Mouse (Mus musculus): Measurements from ENCODE around the gene Nos1.

The Nos1 gene

GRCm38 (mm10) chr5:117899361-117899760 is 118.5 kb downstream of the Nos1 start:
- no peak for DNase-seq

DNA sequence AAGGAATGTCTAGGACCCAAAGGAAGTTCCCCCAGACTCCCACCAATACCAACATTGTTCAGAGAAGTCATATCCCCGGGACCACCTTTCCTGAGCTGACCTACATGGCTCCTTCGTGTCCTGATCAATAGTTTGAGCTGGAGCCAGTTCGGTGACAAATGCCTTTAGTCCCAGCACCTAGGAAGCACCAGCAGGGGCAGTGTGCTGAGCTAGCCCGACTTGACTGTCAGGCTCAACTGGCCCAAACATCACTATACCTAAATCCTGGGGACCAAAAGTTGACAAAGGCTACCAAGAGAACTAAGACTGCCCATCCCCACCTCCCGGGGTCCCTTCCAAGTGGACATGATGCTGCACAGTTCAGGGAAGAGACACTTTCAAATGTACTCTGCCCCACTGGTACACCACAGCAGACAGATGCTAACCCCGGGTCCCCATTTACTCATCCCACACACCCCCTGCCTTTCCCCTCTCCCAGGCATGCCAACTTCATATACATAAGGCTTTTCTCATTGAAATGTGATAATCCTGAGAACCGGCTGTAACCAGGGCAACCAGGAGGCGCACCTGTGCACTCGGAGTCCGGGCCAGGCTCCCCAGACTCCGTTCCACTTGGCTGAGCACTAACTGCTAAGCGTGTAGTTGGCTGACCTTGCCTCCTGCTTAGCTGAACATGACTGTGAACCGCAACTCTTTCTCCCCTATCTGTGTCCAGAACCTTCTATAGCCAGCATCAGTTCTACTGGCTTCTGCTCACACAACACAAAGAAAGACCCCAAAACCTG is 120.3 kb downstream of the Nos1 start:
- peak; percentile 77 to 89 for DNase-seq

DNA sequence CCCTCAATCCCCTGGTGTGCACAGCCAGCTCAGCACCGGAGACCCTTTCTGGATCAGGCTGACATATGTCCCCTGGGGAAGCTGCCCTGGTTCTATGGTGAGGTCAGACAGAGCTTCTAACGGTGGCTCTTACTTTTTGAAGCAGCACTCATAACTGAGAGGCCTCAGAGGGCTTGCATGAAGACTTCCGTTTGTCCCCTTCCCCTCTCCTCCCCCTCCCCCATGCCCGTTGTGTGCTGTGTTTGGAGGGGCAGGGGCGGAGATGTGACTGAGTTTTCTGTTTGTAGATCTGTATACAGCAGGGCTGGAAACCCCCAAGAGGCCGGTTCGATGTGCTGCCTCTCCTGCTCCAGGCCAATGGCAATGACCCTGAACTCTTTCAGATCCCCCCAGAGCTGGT is 122.7 kb downstream of the Nos1 start:
- no peak for DNase-seq

DNA sequence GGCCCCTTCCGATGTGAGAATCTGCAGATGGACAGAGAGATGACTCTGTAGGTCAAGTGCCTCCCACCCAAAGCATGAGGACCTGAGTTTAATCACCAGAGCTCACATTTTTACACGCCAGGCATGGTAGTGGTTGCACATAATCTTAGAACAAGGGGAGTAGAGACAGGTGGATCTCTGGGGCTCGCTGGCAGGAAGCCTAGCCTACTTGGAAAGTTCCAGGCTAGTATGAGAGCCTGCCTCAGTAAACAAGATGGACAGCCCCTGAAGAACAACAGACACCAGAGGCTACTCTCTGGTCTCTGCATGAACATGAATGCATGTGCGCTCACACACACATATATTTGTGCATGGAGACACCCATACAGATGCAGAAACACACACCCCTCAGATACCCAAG is 124.9 kb downstream of the Nos1 start:
- peak in 1 of 2 experiments; percentile 27 for DNase-seq

GRCm38 (mm10) chr5:117909524-117909923 is 128.7 kb downstream of the Nos1 start:
- DNase-seq: no peak

DNA sequence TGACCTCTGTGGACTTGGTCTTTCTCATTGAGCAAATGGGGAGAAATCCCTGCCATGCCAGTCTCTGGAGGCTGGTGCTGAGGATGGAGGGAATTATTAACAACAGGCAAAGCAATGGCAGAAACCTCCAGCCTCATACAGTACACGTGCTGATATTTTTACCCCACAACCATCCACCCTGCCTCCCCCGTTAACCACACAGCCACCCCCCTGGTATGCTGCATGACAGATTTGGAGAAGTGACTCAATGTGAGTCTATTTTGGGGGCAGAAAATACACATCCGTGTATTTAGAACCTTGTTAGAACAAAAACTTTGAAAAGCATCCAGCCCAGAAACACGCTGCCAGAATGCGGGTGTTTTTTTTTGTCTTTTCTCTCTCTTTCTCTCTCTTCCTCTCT is 135.5 kb downstream of the Nos1 start:
- no peak for DNase-seq

- no peak for DNase-seq
These were observed 136.1 kb downstream of the Nos1 start for GRCm38 (mm10) chr5:117916906-117917305.

GRCm38 (mm10) chr5:117921786-117922528 is 141.1 kb downstream of the Nos1 start:
- DNase-seq: no peak

GRCm38 (mm10) chr5:117923688-117924087 is 142.9 kb downstream of the Nos1 start:
- no peak for DNase-seq

GRCm38 (mm10) chr5:117928553-117928952 is 147.7 kb downstream of the Nos1 start:
- no peak for DNase-seq

DNA sequence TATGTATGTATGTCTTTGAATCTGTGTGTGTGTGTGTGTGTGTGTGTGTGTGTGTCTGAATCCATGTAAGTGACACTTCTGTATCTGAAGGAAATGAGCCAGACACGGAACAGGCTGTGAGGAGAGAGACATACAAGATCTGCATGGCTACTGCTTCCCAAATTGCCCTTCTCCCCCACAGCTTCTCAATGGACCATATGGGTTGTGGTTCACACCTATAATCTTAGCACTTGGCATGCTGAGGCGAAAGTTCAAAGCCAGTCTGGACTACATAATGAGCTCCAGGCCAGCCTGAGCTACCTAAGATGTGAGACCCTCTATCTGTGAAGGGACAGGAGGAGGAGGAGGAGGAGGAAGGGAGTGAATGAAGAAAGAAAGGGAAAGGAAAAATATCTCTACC is 151.4 kb downstream of the Nos1 start:
- no peak for DNase-seq

GRCm38 (mm10) chr5:117932862-117933261 is 152.0 kb downstream of the Nos1 start:
- DNase-seq: peak; percentile 90 to 94

DNA sequence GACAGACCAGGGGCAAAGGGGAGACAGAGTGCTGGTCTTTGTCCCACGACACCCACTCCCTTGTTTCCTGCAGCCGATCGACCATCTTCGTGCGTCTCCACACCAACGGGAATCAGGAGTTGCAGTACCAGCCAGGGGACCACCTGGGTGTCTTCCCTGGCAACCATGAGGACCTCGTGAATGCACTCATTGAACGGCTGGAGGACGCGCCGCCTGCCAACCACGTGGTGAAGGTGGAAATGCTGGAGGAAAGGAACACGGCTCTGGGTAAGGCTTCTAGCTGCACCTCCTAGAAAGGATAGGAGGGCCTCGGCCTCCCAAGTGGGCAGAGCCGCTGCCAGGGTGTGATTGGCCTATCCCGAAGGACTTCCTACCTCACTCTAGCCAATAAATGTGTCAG is 155.5 kb downstream of the Nos1 start:
- DNase-seq: peak; percentile 21 to 26

DNA sequence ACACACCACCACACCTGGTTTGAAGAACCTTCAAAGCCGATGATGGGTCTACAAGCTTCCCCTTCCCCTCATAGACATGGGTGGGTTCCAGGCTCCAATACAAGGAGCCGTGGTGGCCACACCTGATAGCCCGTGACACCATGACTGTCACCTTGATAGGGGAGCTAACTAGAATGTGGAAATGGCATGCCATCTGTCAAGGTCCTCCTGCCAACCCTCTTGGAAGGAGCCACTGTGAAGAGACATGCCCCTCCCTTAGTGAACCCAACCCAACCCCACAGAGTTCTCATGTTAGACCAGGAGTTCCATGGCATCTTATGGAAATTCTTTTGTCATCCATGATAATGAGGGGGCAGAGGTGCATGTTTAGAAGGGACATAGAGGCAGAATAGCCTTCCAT is 156.4 kb downstream of the Nos1 start:
- DNase-seq: peak; percentile 72 to 89

GRCm38 (mm10) chr5:117938182-117938581 is 157.3 kb downstream of the Nos1 start:
- DNase-seq: peak in 1 of 2 experiments; percentile 35

- no peak for DNase-seq
These were observed 158.6 kb downstream of the Nos1 start for GRCm38 (mm10) chr5:117939402-117939801.

DNA sequence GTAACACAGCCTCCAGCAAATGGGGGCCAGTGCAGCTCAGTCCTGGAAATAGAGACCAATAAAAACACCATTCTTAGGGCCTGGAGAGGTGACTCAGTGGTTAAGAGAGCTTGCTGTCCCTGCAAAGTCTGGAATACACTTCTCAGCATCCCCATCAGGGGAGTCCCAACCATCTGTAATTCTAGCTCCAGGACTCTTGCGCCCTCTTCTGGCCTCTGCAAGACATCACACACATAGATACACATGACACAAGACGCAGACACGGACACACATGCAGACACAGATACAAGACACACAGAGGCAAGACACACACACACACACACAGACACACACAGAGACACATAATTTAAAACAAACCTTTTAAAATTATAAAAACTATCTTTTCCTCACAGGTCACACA is 160.7 kb downstream of the Nos1 start:
- no peak for DNase-seq

GRCm38 (mm10) chr5:117946605-117947004 is 165.8 kb downstream of the Nos1 start:
- DNase-seq: peak; percentile 67 to 81

DNA sequence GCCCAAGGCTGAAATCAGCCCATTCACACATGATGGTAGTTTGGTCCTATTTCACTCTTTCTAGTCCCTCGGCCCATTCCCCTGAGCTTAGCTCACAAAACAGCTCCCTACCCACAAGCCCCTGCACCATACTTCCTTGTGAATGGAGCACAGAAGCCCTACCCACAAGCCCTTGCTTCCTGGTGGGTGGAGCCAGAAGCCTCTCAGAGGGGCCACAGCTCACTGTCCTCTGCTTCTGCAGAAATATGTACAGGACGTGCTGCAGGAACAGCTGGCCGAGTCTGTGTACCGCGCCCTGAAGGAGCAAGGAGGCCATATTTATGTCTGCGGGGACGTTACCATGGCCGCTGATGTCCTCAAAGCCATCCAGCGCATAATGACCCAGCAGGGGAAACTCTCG is 168.6 kb downstream of the Nos1 start:
- DNase-seq: no peak

- no peak for DNase-seq
These were observed 173.1 kb downstream of the Nos1 start for GRCm38 (mm10) chr5:117953893-117954292.

DNA sequence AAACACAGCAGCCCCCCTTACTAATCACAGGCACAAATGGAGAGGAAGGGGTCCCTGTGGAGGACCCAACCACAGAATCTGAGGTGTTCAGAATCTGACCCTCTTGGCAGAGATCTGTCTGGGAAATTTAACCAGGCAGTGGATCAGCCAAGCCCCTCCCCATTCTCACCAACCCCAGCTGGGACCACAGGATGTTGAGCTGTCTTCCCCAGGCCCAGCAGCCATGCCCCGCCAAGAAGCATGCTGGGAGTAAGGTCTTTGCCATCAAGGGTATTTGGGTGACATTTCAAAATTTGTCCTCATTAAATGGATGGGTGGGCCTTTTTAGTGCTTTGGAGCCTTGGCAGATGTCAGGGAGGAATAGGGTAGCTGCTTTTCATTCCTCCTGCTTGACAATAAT is 173.6 kb downstream of the Nos1 start:
- no peak for DNase-seq

DNA sequence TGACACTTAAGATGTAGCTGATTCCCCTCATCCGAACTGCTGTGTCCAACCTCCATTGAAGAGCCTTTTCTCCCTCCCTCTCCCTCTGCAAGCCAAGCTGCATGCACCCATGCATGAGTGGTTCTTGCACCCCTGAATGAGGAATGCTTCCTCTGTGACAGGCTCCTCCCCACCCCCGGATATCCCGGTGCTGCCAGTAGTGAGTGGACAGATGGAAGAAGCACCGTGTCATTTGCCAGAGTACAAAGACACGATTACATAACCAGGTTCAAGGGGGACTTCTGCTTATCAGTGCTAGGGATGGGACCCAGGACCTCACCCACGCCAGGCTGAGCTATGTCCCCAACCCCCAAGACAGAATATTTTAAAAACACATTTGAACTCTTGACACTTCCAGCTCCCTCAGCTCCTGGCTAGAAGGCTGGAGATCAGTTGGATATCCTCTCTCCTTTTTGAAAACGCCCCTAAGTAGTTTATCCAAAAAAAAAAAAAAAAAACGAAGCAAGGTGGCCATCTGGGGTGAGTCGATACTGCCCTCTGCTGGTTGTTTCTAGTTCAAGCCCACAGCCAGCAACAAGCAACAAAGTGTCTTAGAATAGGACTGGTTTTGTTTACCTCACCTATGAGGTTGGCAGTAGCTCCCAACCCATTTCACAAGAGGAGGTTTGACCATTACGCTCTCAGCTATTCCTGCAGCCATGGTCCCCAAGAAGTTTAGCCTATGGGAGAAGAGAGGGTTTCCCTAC is 175.0 kb downstream of the Nos1 start:
- DNase-seq: peak; percentile 66 to 75

GRCm38 (mm10) chr5:117964750-117965149 is 183.9 kb downstream of the Nos1 start:
- no peak for DNase-seq

GRCm38 (mm10) chr5:117966956-117967355 is 186.1 kb downstream of the Nos1 start:
- DNase-seq: no peak

Data from cerebellum, adult 18-20 months (tissue).